ENCODE assay signal across 19 mouse cellular contexts in the genomic region with DNA sequence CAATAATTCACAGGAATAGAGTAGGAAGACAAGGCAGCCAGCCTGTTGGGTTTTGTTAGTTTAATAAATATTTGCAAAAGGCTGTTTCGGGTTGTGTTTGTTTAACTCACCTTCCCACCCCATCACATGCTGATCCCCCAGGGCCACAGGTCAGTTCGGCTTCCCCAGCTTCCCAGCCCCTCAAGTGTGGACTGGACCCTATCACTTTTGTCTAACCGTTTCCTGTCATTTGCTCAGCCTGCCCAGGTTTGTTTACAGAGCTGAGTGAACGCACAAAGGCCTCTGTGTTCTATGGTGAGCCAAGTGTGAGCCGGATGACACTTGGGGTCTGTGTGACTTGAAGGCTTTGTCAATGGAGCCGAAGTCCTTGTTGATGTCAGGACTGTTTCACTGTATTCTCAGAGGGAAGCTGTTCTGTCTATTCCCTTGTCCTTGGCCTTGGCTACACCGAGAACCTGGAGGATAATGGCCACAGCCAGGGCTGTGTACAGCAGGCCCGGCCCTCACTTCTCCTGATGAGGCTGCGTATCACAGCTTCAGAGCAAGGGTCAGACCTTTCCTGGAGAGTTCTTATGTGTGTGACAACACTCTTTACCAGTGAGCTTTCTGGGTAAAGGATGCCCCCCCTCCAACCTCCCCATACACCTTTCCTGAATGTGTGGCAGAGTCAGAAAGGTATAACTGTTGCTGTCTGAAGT. TPM values are rescaled to one million over a fixed set of nuclear protein-coding genes. Genes with fewer than 3 reads are reported as not detected.
A peak's percentile ranks its signal among the peaks of the same experiment; 100 is the strongest.
DNase-seq lines count a peak whose midpoint lies in the region; ATAC-seq lines count a peak whose summit lies in the region.
"Had no signal": no experiment of that assay in that cellular context is flagged by ENCODE, and none has a peak within 500 bp of the region (broad histone marks: within the 10 kb centered on the region; RNA-seq: fewer than 3 reads in every experiment).

No protein-coding gene starts in this region.

- peak; percentile 79 for DNase-seq in heart, adult 11 months
- no peak for DNase-seq in heart, postnatal 25 days (ENCODE audit: low spot score)
- peak; percentile 75 for DNase-seq in brain, adult 2 months (ENCODE audit: low read depth, low spot score)
- peak; percentile 43 for DNase-seq in lung, postnatal 10 days
- no peak for DNase-seq in adrenal gland, adult 8-10 months
- DNase-seq in right cerebral cortex, adult 18-20 months = no peak
- DNase-seq in frontal cortex, postnatal 10 days (ENCODE audit: low spot score in 2 of 2) = no peak
- DNase-seq: cerebellum, postnatal 25 days; kidney, adult 2 months; kidney, postnatal 36 days; right cerebral cortex, postnatal 14 days; thymus, postnatal 25 days had no signal

- no peaks in the 10 kb centered on the region for H3K9me3 ChIP-seq in intestine, embryonic 16.5 days (ENCODE audit: control insufficient read depth, low read length)
- H3K9me3 ChIP-seq: embryonic facial prominence, embryonic 15.5 days; forebrain, embryonic 12.5 days; hindbrain, embryonic 13.5 days; limb, embryonic 10.5 days; midbrain, embryonic 15.5 days had no signal

- no peaks in the 10 kb centered on the region for H3K27me3 ChIP-seq in intestine, embryonic 16.5 days (replicated peaks; ENCODE audit: control insufficient read depth, insufficient read depth, low read length)
- H3K27me3 ChIP-seq: CH12.LX; embryonic facial prominence, embryonic 15.5 days; forebrain, embryonic 12.5 days; hindbrain, embryonic 13.5 days; midbrain, embryonic 15.5 days had no signal

- peaks cover 39% of the 10 kb centered on the region for H3K4me1 ChIP-seq in intestine, embryonic 16.5 days (ENCODE audit: control insufficient read depth, insufficient read depth, low read length)
- H3K4me1 ChIP-seq: hindbrain, embryonic 13.5 days; limb, embryonic 10.5 days; midbrain, embryonic 15.5 days had no signal

- no peak overlapping the region for H3K4me2 ChIP-seq in intestine, embryonic 16.5 days (ENCODE audit: low read depth, low read length)
- H3K4me2 ChIP-seq: embryonic facial prominence, embryonic 15.5 days; forebrain, embryonic 12.5 days; hindbrain, embryonic 13.5 days; midbrain, embryonic 15.5 days had no signal

- intact Hi-C loops in heart, postnatal 25 days (cut with DNase I) = no loop called here

- H3K27ac ChIP-seq in intestine, embryonic 16.5 days (ENCODE audit: low read length) = peak overlapping the region; percentile 67
- H3K27ac ChIP-seq: embryonic facial prominence, embryonic 15.5 days; forebrain, embryonic 12.5 days; hindbrain, embryonic 13.5 days; limb, embryonic 10.5 days; midbrain, embryonic 15.5 days had no signal

- no peak overlapping the region for H3K4me3 ChIP-seq in intestine, embryonic 16.5 days (ENCODE audit: low read length)
- H3K4me3 ChIP-seq: embryonic facial prominence, embryonic 15.5 days; forebrain, embryonic 12.5 days; hindbrain, embryonic 13.5 days; limb, embryonic 10.5 days; midbrain, embryonic 15.5 days had no signal

- ATAC-seq in intestine, embryonic 16.5 days = peak; percentile 75
- ATAC-seq: midbrain, embryonic 15.5 days had no signal

- H3K9ac ChIP-seq in intestine, embryonic 16.5 days (ENCODE audit: low read depth, low read length) = no peak overlapping the region
- H3K9ac ChIP-seq: embryonic facial prominence, embryonic 15.5 days; forebrain, embryonic 12.5 days; hindbrain, embryonic 13.5 days; midbrain, embryonic 15.5 days had no signal

- WGBS in intestine, embryonic 16.5 days = 22% methylated on average over 9 of the region's 9 CpGs

- H3K36me3 ChIP-seq in intestine, embryonic 16.5 days (ENCODE audit: control insufficient read depth, insufficient read depth, low read length) = no peaks in the 10 kb centered on the region
- H3K36me3 ChIP-seq: embryonic facial prominence, embryonic 15.5 days; forebrain, embryonic 12.5 days; hindbrain, embryonic 13.5 days; limb, embryonic 10.5 days; midbrain, embryonic 15.5 days had no signal

RNA-seq across cellular contexts. Expression of a gene that starts 24.2 kb away (rescaled TPM):
- 10 to 100 TPM; 41.6 to 48.5 TPM for total RNA-seq in heart, postnatal 25 days (2021)
- 3.5 and 4.0 TPM in 2 replicates for polyA plus RNA-seq in intestine, embryonic 16.5 days (2015; fragmentation: Nextera tagmentation; extraction: Ambion mirVana)
- 10 to 100 TPM in 3 of 4 experiments, 1 to 10 TPM in 1; 9.7 to 37.0 (median 23.9) TPM for total RNA-seq in adrenal gland, adult 8-10 months (2022)

Comparison
In these comparisons a context has a peak if more than half of its experiments do, and no peak if none do; other contexts are left out.
1. DNase-seq: peak in heart, adult 11 months (single experiment), brain, adult 2 months (single experiment) and lung, postnatal 10 days (single experiment); none in heart, postnatal 25 days (single experiment), adrenal gland, adult 8-10 months (single experiment), right cerebral cortex, adult 18-20 months (single experiment) and frontal cortex, postnatal 10 days (0 of 2).